Mouse (Mus musculus) heart, embryonic 15.5 days (tissue): Measurements from ENCODE around the gene Enox1. TPM values are rescaled to one million over a fixed set of nuclear protein-coding genes. Genes with fewer than 3 reads are reported as not detected.

Experiments
- ATAC-seq: fragments of 200-750 bp; cut with Nextera tagmentation; replicated peaks from 2 replicates; pipeline ENCODE4 v1.8.0; 2017; ENCODE audit warnings: low read depth, moderate TSS enrichment; ENCODE audit not compliant: insufficient number of reproducible peaks, insufficient read depth, low FRiP score
- H3K27ac ChIP-seq: fragments of 300-500 bp; sonication (generic); 2 replicates; pipeline ENCODE4 v1.5.1; 2015; ENCODE audit warnings: mild to moderate bottlenecking, inconsistent platforms
- H3K27me3 ChIP-seq: fragments of 300-500 bp; sonication (generic); 2 replicates; pipeline ENCODE4 v1.6.1; 2015; ENCODE audit warnings: inconsistent platforms
- H3K36me3 ChIP-seq: fragments of 300-500 bp; sonication (generic); 2 replicates; pipeline ENCODE4 v1.6.1; 2015; ENCODE audit warnings: mild to moderate bottlenecking, inconsistent platforms
- H3K4me1 ChIP-seq: fragments of 300-500 bp; sonication (generic); replicated peaks from 2 replicates; pipeline ENCODE4 v1.6.1; 2015; ENCODE audit warnings: inconsistent platforms
- H3K4me2 ChIP-seq: fragments of 300-500 bp; sonication (generic); 2 replicates; pipeline ENCODE4 v1.6.1; 2015; ENCODE audit warnings: inconsistent platforms, mild to moderate bottlenecking, moderate library complexity
- H3K4me3 ChIP-seq: fragments of 300-500 bp; sonication (generic); 2 replicates; pipeline ENCODE4 v1.5.1; 2015; ENCODE audit warnings: mild to moderate bottlenecking, inconsistent platforms
- H3K9ac ChIP-seq: fragments of 300-500 bp; sonication (generic); 2 replicates; pipeline ENCODE4 v1.6.1; 2015; ENCODE audit warnings: mild to moderate bottlenecking, inconsistent platforms
- H3K9me3 ChIP-seq: fragments of 300-500 bp; sonication (generic); replicated peaks from 2 replicates; pipeline ENCODE4 v1.6.1; 2016; ENCODE audit warnings: inconsistent platforms
- WGBS: fragments of 180-500 bp; shearing (Covaris S2); methylation state at CpG from one replicate; pipeline ENCODE4 v1.1.7; 2015; ENCODE audit warnings: mixed read lengths; 5-methylcytosine and 5-hydroxymethylcytosine counted together
- polyA plus RNA-seq: library from polyadenylated mRNA; unstranded; fragments of >200 nt; fragmentation: Nextera tagmentation; extraction: Ambion mirVana; gene quantifications from 2 replicates; pipeline ENCODE4 v1.2.1, GENCODE M21; 2015

The Enox1 gene
- polyA plus RNA-seq, 1 experiment from 2014 or later = 1.7 TPM

- Histone ChIP-seq H3K27me3 (no peaks in the 10 kb centered on the region), H3K4me3 (no peak overlapping the region), H3K9ac (no peak overlapping the region), H3K27ac (no peak overlapping the region), H3K4me1 (peaks cover 5% of the 10 kb centered on the region; the same call in 1 of the 2 replicates), H3K9me3 (no peaks in the 10 kb centered on the region), H3K4me2 (no peak overlapping the region), H3K36me3 (no peaks in the 10 kb centered on the region)
- WGBS = 64% methylated on average over 7 of the region's 7 CpGs
- no peak for ATAC-seq
Measured at GRCm38 (mm10) chr14:77376731-77377130, 220.2 kb downstream of the Enox1 start.

GRCm38 (mm10) chr14:77377439-77377838 is 220.9 kb downstream of the Enox1 start:
- no peaks in the 10 kb centered on the region for H3K27me3 ChIP-seq
- H3K9me3 ChIP-seq = no peaks in the 10 kb centered on the region
- H3K4me1 ChIP-seq = peaks cover 5% of the 10 kb centered on the region; the same call in 1 of the 2 replicates
- ATAC-seq = no peak
- no peak overlapping the region for H3K4me2 ChIP-seq
- no peak overlapping the region for H3K9ac ChIP-seq
- WGBS = 91% methylated on average over 3 of the region's 3 CpGs
- no peak overlapping the region for H3K4me3 ChIP-seq
- H3K36me3 ChIP-seq = no peaks in the 10 kb centered on the region
- H3K27ac ChIP-seq = no peak overlapping the region

GRCm38 (mm10) chr14:77377873-77378272 is 221.3 kb downstream of the Enox1 start:
- no peak for ATAC-seq
- Histone ChIP-seq H3K36me3 (no peaks in the 10 kb centered on the region), H3K4me3 (no peak overlapping the region)

GRCm38 (mm10) chr14:77381532-77381931 is 225.0 kb downstream of the Enox1 start:
- Histone ChIP-seq H3K4me1 (no peaks in the 10 kb centered on the region), H3K9ac (no peak overlapping the region), H3K4me2 (no peak overlapping the region), H3K4me3 (no peak overlapping the region), H3K27me3 (no peaks in the 10 kb centered on the region), H3K27ac (no peak overlapping the region), H3K9me3 (no peaks in the 10 kb centered on the region), H3K36me3 (no peaks in the 10 kb centered on the region)
- WGBS = 34% methylated on average over 2 of the region's 2 CpGs
- no peak for ATAC-seq

More at GRCm38 (mm10) chr14:77377873-77378272, 221.3 kb downstream of the Enox1 start:
- WGBS = 76% methylated on average over 5 of the region's 5 CpGs
- Histone ChIP-seq H3K27me3 (no peaks in the 10 kb centered on the region), H3K4me2 (no peak overlapping the region), H3K4me1 (peaks cover 5% of the 10 kb centered on the region; the same call in 1 of the 2 replicates), H3K27ac (no peak overlapping the region), H3K9me3 (no peaks in the 10 kb centered on the region), H3K9ac (no peak overlapping the region)

- Histone ChIP-seq H3K36me3 (no peaks in the 10 kb centered on the region), H3K9ac (no peak overlapping the region), H3K27ac (no peak overlapping the region), H3K4me3 (no peak overlapping the region), H3K9me3 (no peaks in the 10 kb centered on the region), H3K4me1 (no peaks in the 10 kb centered on the region), H3K27me3 (no peaks in the 10 kb centered on the region), H3K4me2 (no peak overlapping the region)
- no peak for ATAC-seq
- WGBS = 56% methylated on average over 9 of the region's 9 CpGs
Measured at GRCm38 (mm10) chr14:77385621-77386020, 229.1 kb downstream of the Enox1 start.

- Histone ChIP-seq H3K27me3 (no peaks in the 10 kb centered on the region), H3K9me3 (no peaks in the 10 kb centered on the region), H3K27ac (no peak overlapping the region), H3K36me3 (no peaks in the 10 kb centered on the region), H3K4me1 (no peaks in the 10 kb centered on the region), H3K9ac (no peak overlapping the region), H3K4me3 (no peak overlapping the region), H3K4me2 (no peak overlapping the region)
- ATAC-seq = no peak
- 90% methylated on average over 2 of the region's 2 CpGs for WGBS
Measured at GRCm38 (mm10) chr14:77387877-77388276, 231.3 kb downstream of the Enox1 start.

GRCm38 (mm10) chr14:77389276-77389675 is 232.7 kb downstream of the Enox1 start:
- H3K9ac ChIP-seq = no peak overlapping the region
- no peaks in the 10 kb centered on the region for H3K4me1 ChIP-seq
- H3K9me3 ChIP-seq = no peaks in the 10 kb centered on the region
- H3K27me3 ChIP-seq = no peaks in the 10 kb centered on the region
- H3K4me2 ChIP-seq = no peak overlapping the region
- whole genome bisulfite sequencing = 76% methylated on average over 5 of the region's 5 CpGs
- ATAC-seq = no peak
- H3K27ac ChIP-seq = no peak overlapping the region
- H3K36me3 ChIP-seq = no peaks in the 10 kb centered on the region
- H3K4me3 ChIP-seq = no peak overlapping the region

- H3K36me3 ChIP-seq = no peaks in the 10 kb centered on the region
- ATAC-seq = no peak
- whole genome bisulfite sequencing = 83% methylated on average over 1 of the region's 1 CpGs
- H3K4me2 ChIP-seq = no peak overlapping the region
- H3K27ac ChIP-seq = no peak overlapping the region
- no peaks in the 10 kb centered on the region for H3K27me3 ChIP-seq
- no peak overlapping the region for H3K9ac ChIP-seq
- no peaks in the 10 kb centered on the region for H3K4me1 ChIP-seq
- H3K4me3 ChIP-seq = no peak overlapping the region
- no peaks in the 10 kb centered on the region for H3K9me3 ChIP-seq
Measured at GRCm38 (mm10) chr14:77392476-77392875, 235.9 kb downstream of the Enox1 start.

GRCm38 (mm10) chr14:77406241-77407114 is 249.9 kb downstream of the Enox1 start:
- no peak overlapping the region for H3K9ac ChIP-seq
- H3K4me3 ChIP-seq = no peak overlapping the region
- no peak overlapping the region for H3K4me2 ChIP-seq
- ATAC-seq = no peak
- 78% methylated on average over 5 of the region's 5 CpGs for WGBS
- no peak overlapping the region for H3K27ac ChIP-seq
- no peaks in the 10 kb centered on the region for H3K36me3 ChIP-seq
- no peaks in the 10 kb centered on the region for H3K27me3 ChIP-seq
- no peaks in the 10 kb centered on the region for H3K9me3 ChIP-seq
- no peaks in the 10 kb centered on the region for H3K4me1 ChIP-seq

- ATAC-seq = no peak
- 75% methylated on average over 8 of the region's 8 CpGs for WGBS
Measured at GRCm38 (mm10) chr14:77409271-77409940, 252.8 kb downstream of the Enox1 start.

GRCm38 (mm10) chr14:77410354-77410753 is 253.8 kb downstream of the Enox1 start:
- Histone ChIP-seq H3K9ac (no peak overlapping the region), H3K4me3 (no peak overlapping the region), H3K27ac (no peak overlapping the region), H3K9me3 (no peaks in the 10 kb centered on the region), H3K27me3 (no peaks in the 10 kb centered on the region), H3K36me3 (no peaks in the 10 kb centered on the region), H3K4me2 (no peak overlapping the region), H3K4me1 (no peaks in the 10 kb centered on the region)
- no peak for ATAC-seq
- WGBS = 89% methylated on average over 9 of the region's 9 CpGs

More at GRCm38 (mm10) chr14:77409271-77409940, 252.8 kb downstream of the Enox1 start:
- H3K4me3 ChIP-seq = no peak overlapping the region
- H3K27me3 ChIP-seq = no peaks in the 10 kb centered on the region
- H3K9ac ChIP-seq = no peak overlapping the region
- no peaks in the 10 kb centered on the region for H3K4me1 ChIP-seq
- H3K36me3 ChIP-seq = no peaks in the 10 kb centered on the region
- H3K4me2 ChIP-seq = no peak overlapping the region
- H3K27ac ChIP-seq = no peak overlapping the region
- no peaks in the 10 kb centered on the region for H3K9me3 ChIP-seq
